Mouse (Mus musculus): ENCODE measurements around the gene Tsc22d1.

DNA sequence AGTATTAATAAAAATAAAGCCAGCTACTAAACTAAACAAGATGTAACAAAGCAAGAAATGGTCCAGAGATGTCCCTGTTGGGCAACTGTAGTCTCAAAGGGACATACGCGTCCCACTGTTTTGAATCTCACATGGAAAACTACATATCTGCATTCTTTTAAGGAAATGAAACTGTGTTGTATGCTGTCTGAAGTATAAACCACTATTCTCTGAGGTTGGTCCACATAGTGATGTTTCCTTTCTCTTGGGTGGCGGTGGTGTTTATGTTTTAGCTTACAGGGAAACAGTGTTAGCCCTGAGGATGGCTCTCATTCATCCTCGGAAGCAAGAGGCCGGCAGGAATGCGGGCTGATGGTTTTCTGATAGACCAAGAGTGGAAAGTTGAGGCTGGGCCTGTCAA, 129.4 kb downstream of the Tsc22d1 start:
- TF ChIP-seq CTCF (IDR thresholded peaks at IDR 0.05; ENCODE audit: low read depth, low read length): no peak
- TF ChIP-seq POLR2A (IDR thresholded peaks at IDR 0.05; ENCODE audit: extremely low read depth, insufficient read depth, low read length): no peak

Measured in liver, adult 2 months (tissue).